Mouse (Mus musculus) G1E (cell line): ENCODE results near the gene Matn4. TPM values are rescaled to one million over a fixed set of nuclear protein-coding genes. Genes with fewer than 3 reads are reported as not detected.

Experiments used
- ATAC-seq: 2 replicates; pipeline ENCODE4 v1.8.0; 2016; ENCODE audit warnings: mild to moderate bottlenecking; ENCODE audit not compliant: insufficient number of reproducible peaks, poor library complexity, low FRiP score, severe bottlenecking; ENCODE audit errors: extremely low read depth
- DNase-seq: peaks from one replicate; pipeline ENCODE4 v3.0.0; 2012; ENCODE audit warnings: low spot score
- H3K27me3 ChIP-seq: 2 replicates; pipeline ENCODE4 v1.6.1; 2012; ENCODE audit warnings: mild to moderate bottlenecking, low read length, inconsistent platforms; ENCODE audit not compliant: insufficient read depth
- H3K36me3 ChIP-seq: replicated peaks from 2 replicates; pipeline ENCODE3; 2012; ENCODE audit warnings: mild to moderate bottlenecking, inconsistent platforms
- H3K4me1 ChIP-seq: 2 replicates; pipeline ENCODE4 v1.6.1; 2012; ENCODE audit warnings: low read depth, low read length, inconsistent platforms, mixed read lengths; ENCODE audit not compliant: insufficient read depth
- H3K4me3 ChIP-seq: 2 replicates; pipeline ENCODE4 v1.5.1; 2012; ENCODE audit warnings: low read depth, mild to moderate bottlenecking, inconsistent platforms, low read length, moderate library complexity, mixed read lengths
- H3K9me3 ChIP-seq: replicated peaks from 2 replicates; pipeline ENCODE4 v1.6.1; 2012; ENCODE audit warnings: inconsistent platforms
- CTCF ChIP-seq: IDR thresholded peaks from 2 replicates; pipeline ENCODE4 v1.5.1; 2012; ENCODE audit warnings: low read depth, low read length, inconsistent platforms, mixed read lengths
- GATA1 ChIP-seq: IDR thresholded peaks from 2 replicates; pipeline ENCODE4 v1.6.1; 2012; ENCODE audit warnings: borderline replicate concordance, low read length, inconsistent platforms, mixed read lengths
- GATA2 ChIP-seq: IDR thresholded peaks from 2 replicates; pipeline ENCODE4 v1.6.1; 2012; ENCODE audit warnings: low read depth, low read length, inconsistent platforms, borderline replicate concordance
- POLR2AphosphoS5 ChIP-seq: IDR thresholded peaks from 2 replicates; pipeline ENCODE4 v1.6.1; 2012; ENCODE audit warnings: low read depth, low read length, inconsistent platforms; ENCODE audit not compliant: insufficient replicate concordance
- TAL1 ChIP-seq: conservative IDR thresholded peaks from 2 replicates; pipeline ENCODE4 v1.6.1; 2012; ENCODE audit warnings: low read depth, low read length, inconsistent platforms, mixed read lengths
- polyA plus RNA-seq: library from polyadenylated mRNA; stranded (reverse); fragments of >175 nt; gene quantifications from 2 replicates; pipeline ENCODE4 v1.2.3, GENCODE M21; 2012
- total RNA-seq, 2 experiments: library from RNA; stranded (forward) in 1 of 2; stranded (reverse) in 1 of 2; fragments of 200-1000 nt in 1 of 2; fragments of >200 nt in 1 of 2; fragmentation: Nextera tagmentation in 1 of 2; gene quantifications; 2 replicates each; pipeline ENCODE4 v1.2.3; 2014 to 2017

The Matn4 gene
- total and polyA plus RNA-seq, 3 experiments: under 0.01 TPM; not detected in 2

DNA sequence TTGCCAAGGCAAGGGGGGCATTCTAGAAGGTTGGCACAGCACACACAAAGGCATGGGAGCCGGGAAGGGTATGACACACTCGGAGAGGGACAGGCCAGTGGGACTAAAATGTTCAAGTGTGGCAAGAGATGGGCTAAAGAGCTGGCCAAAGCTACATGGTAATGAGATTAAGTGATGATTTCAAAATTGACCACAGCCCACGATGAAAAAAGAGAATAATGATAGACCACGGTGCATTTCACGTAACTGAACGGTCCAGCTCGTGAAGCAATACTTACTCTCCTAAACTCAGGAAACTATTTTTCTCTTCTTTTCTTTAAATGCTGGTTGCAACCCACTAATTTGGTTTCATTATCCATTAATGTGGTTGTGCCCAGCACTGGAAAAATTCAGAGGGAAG is 8.9 kb downstream of the Matn4 start:
- H3K9me3 ChIP-seq: peaks cover 6% of the 10 kb centered on the region
- DNase-seq: no peak
- no peak for ATAC-seq
- no peaks in the 10 kb centered on the region for H3K4me1 ChIP-seq
- TF ChIP-seq TAL1: no peak
- TF ChIP-seq POLR2AphosphoS5: no peak
- TF ChIP-seq CTCF: no peak
- no peak for TF ChIP-seq GATA2
- TF ChIP-seq GATA1: no peak
- no peak overlapping the region for H3K4me3 ChIP-seq
- H3K27me3 ChIP-seq: peaks cover 9% of the 10 kb centered on the region; the same call in 1 of the 2 replicates
- no peaks in the 10 kb centered on the region for H3K36me3 ChIP-seq

DNA sequence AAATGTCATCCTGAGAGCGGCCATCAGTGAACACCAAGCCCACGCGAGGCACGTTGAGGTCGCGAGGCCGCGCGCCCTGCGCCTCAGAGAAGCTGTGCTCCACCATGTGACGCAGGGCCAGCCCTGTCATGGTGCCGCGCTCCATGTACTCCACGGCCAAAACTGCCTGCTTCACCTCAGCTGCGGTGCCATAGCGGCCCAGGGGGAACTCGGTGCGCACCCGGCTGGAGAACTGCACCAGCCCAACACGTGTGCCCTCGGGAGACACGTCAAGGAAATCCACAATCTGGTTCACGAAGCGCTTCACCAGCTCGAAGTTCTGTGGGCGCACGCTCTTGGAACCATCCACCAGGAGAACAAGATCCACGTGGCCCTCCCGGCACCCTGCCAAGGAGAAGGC is 11.8 kb downstream of the Matn4 start:
- H3K27me3 ChIP-seq: peaks cover 6% of the 10 kb centered on the region; the same call in 1 of the 2 replicates
- ATAC-seq (no peak), DNase-seq (no peak)
- no peaks in the 10 kb centered on the region for H3K4me1 ChIP-seq
- H3K4me3 ChIP-seq: no peak overlapping the region
- no peaks in the 10 kb centered on the region for H3K36me3 ChIP-seq
- no peak for TF ChIP-seq GATA1
- TF ChIP-seq GATA2: no peak
- TF ChIP-seq POLR2AphosphoS5: no peak
- TF ChIP-seq CTCF: no peak
- no peak for TF ChIP-seq TAL1
- H3K9me3 ChIP-seq: no peaks in the 10 kb centered on the region

DNA sequence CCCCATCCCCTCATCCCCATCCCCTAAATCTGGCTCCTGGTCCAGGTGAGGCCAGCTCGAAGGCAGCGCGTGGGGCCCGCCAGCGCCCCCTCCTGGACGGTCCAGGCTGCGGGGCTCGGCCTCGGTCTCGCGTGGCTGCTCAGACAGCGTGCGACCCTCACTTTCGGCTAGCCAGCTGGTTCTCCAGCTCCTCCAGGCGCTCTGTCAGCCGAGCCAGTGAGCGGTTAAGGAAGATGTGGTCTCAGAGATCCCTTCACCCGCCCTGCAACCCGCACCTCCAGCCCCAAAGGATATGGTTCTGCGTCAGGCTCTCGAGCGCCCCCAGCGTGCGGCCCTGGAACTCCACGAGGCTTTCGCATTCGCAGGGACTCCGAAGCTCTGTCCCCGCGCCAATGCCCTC is 15.5 kb downstream of the Matn4 start:
- TF ChIP-seq POLR2AphosphoS5 (no peak), GATA1 (no peak), CTCF (no peak), GATA2 (no peak), TAL1 (no peak)
- H3K27me3 ChIP-seq: peaks cover 6% of the 10 kb centered on the region; the same call in 1 of the 2 replicates
- no peak overlapping the region; the same call in 1 of the 2 replicates for H3K4me3 ChIP-seq
- no peaks in the 10 kb centered on the region for H3K36me3 ChIP-seq
- H3K4me1 ChIP-seq: no peaks in the 10 kb centered on the region; the same call in 1 of the 2 replicates
- no peak for DNase-seq
- no peaks in the 10 kb centered on the region for H3K9me3 ChIP-seq
- no peak for ATAC-seq

DNA sequence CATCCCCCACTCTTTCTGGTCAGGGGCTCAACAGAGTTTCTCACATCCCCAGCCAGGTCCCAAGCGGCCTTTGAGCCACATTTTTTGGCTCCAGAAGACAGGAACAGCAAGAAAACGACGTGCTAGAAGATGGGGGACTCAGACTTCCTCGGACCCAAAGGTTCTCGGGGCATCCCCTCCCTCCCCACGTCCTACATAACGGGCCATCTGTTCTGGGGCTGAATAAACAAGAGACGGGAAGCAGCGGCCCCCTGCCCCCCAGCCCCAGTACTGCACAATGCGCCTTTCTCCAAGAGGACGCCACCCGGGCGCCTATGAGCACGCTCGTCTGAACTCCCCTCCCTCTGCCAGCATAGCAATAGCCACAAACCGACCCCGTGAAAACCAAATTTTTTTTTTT is 15.9 kb downstream of the Matn4 start, which contains the start of gene Slpi:
Slpi (minus strand) TSS at position 76 of the 400 bp plus-strand sequence.
- ATAC-seq: no peak
- H3K36me3 ChIP-seq: no peaks in the 10 kb centered on the region
- H3K4me1 ChIP-seq: no peaks in the 10 kb centered on the region; the same call in 1 of the 2 replicates
- no peaks in the 10 kb centered on the region for H3K9me3 ChIP-seq
- no peak within 1 kb of the TSS; the same call in 1 of the 2 replicates for H3K4me3 ChIP-seq
- peaks cover 6% of the 10 kb centered on the region; the same call in 1 of the 2 replicates for H3K27me3 ChIP-seq
- no peak for DNase-seq
- no peak for TF ChIP-seq TAL1
- no peak for TF ChIP-seq POLR2AphosphoS5
- no peak for TF ChIP-seq GATA1
- no peak for TF ChIP-seq GATA2
- TF ChIP-seq CTCF: no peak

DNA sequence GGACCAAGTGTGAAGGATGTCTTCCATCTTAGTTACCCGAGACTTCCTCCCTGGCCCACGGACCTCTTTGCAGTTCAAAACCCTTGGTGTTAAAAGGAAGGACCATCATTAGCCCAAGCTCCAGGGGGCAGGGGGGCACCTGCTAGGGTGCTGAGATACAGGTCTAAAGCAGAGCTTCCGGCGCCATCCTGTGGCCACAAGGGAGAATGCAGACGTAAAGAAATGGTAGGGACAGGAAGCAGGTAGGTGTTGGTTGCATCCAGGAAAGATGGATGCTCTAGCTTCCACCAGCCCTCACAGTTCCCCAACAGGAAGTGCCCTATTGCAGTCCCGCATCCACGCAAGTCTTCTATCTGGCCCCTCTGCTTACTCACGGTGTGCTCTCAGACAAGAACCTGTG is 18.0 kb downstream of the Matn4 start:
- no peak for DNase-seq
- no peak for ATAC-seq

DNA sequence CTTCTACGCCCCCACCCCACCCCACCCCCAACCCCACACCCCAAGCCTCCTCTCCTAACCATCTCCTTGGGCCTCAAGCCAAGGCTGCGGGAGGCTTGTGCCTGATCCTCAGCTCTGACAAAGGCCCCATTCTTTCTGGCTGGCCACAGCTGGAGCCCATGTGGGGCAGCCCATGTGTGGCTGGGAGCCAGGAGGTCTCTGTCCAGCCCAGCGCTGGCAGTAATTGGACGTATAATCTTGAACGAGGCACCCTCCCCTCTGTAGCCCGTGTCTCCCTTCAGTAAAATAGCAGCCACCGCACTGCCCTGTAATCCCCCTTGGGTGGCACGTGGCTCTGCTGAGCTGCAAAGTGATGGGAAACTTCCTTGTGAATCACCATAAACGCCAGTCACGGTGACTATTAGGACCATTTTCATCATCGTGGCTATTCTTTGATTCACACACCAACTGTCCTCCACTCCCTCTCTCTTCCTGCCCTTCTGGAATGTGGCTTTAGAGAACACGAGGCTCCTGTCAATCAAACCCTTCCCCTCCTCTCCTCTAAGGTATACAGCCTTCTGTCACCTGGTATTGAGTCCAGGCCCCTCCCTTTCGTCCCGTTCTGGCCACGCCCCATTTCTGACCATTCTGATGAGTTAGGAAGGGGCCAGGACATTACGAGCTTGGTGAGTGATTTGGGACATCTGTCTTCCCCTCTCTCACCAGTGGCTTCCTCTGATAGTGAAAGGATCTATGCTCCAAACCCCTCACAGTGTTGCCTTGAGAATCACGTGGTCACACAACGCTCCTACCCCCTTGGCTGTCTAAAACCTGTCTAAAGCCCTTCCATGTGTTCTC is 18.8 kb downstream of the Matn4 start:
- H3K9me3 ChIP-seq: no peaks in the 10 kb centered on the region
- H3K4me1 ChIP-seq: no peaks in the 10 kb centered on the region; the same call in 1 of the 2 replicates
- H3K27me3 ChIP-seq: no peaks in the 10 kb centered on the region
- H3K4me3 ChIP-seq: no peak overlapping the region
- H3K36me3 ChIP-seq: no peaks in the 10 kb centered on the region
- no peak for DNase-seq
- ATAC-seq: no peak
- TF ChIP-seq CTCF: no peak

More for the DNA sequence above, 18.0 kb downstream of the Matn4 start:
- TF ChIP-seq GATA1 (no peak), TAL1 (no peak), POLR2AphosphoS5 (no peak), GATA2 (no peak), CTCF (no peak)
- H3K4me1 ChIP-seq: no peaks in the 10 kb centered on the region; the same call in 1 of the 2 replicates
- H3K27me3 ChIP-seq: no peaks in the 10 kb centered on the region
- no peaks in the 10 kb centered on the region for H3K9me3 ChIP-seq
- no peaks in the 10 kb centered on the region for H3K36me3 ChIP-seq
- H3K4me3 ChIP-seq: no peak overlapping the region
